Mouse (Mus musculus) c-Kit-positive CD71-positive TER-119-positive erythroid progenitor cells, embryonic 14.5 days (primary cell): ENCODE data around the gene Brd1.

Source experiments
- DNase-seq: peaks from one replicate; pipeline ENCODE4 v3.0.0-alpha.2; 2013; ENCODE audit warnings: low spot score

The Brd1 gene

DNA sequence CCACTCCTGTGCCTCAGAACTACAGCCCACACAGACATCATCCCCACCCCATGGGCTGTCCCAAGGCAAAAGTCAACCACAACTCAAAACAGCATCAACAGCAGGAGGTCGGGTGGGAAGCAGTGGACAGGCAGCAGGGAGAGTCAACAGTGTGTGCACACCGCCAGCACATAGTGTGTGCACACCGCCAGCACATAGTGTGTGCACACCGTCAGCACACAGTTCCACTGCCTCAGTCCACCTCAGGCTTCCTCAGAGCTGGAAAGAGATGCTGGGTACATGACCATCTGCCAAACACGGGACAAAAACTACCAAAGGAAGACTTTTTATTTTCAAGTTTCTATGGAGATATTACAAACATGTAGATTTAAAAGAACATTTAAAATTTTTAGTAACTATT is 47.3 kb downstream of the Brd1 start:
- DNase-seq, result no peak

GRCm38 (mm10) chr15:88684039-88684438 is 50.0 kb downstream of the Brd1 start:
- no peak for DNase-seq

- no peak for DNase-seq
Observed at GRCm38 (mm10) chr15:88680931-88681330, 53.1 kb downstream of the Brd1 start.

DNA sequence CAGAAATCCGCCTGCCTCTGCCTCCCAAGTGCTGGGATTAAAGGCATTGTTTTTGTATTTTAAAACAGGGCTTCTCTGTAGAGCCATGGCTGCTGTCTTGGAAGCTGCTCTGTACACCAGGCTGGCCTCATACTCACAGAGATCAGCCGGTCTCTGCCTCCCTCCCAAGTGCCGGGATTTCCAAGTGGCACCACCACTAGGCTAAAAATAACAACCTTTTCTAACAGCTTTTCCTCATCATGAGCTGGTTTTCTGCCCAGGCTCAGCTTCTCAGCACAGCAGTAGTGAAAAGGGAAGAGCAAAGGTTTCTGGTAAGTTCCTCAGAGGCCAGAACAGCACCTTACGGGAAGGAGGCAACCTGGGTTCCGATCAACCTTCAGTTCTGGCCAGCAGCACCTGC is 56.5 kb downstream of the Brd1 start:
- no peak for DNase-seq

DNA sequence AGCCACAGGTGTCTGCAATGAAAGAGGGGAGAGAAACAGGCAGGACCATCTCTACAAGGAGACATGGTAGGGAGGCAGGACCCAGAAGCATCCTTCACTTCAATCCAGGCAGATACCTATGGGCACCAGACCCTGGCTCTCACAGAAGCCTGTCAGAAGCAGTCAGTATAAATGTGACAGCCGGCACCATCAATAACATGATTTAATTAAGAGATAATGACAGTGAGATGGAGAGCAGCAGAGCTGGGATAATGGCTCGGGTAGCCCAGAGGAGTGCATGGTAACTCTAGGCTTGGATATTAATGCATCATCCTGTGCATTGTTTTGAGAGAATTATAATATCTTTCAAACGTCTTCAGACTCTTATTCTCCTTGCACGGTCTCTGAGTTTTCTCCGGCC is 58.0 kb downstream of the Brd1 start:
- no peak for DNase-seq

DNA sequence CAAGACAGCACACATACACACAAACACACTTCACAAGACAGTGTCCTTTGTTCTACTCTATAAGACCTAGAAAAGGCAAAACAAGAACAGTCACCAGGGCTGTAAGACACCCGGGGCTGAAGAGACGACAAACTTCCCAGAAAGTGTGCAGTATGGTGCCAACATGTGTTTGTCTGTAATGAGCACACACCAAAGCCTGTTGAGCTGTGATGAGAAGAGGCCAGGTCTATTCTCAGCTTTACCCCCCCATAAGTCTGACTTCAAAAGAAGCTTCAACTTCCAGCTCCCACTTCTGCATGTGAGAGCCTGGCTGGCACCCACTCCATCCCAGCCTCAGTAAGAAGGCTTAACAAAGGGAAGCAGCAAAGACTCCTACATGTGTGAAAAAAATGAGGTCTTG is 65.3 kb downstream of the Brd1 start:
- DNase-seq, result no peak

DNA sequence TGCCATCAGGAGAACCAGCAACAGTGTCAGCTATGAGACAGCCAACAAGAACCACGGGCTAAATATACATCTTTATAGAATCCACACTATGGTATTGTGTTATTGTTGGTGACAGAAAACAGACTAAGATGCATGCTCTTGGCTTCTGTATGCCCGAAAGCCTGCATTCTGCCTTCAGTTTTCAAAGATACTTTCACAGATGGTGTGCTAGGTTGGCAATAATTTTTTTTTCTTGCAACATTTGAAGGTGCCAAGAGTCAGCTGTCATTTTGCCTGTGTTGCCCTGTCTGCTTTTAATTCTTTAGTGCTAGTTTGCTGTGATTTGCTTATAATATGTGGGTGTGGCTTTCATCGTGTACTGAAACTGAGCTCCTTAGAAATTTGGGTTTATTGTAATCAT is 66.4 kb downstream of the Brd1 start:
- no peak for DNase-seq

DNA sequence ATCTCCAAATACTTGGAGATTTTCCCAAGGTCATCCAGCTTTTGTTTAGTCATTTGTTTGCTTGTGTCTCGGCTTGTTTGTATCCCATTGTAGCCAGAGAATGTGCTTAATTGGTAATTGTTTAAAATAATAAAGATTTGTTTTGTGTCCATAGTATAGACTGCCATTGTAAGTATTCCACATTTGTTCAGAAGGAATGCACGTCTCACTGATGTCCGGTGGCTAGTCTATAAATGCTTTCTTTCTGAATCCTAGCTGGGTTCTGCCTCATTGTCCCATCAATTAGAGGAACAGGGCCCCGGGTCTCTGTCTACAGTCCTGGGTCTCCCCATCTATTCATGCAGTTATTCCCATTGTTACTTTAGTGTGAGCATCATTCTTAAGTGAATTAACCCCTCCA is 68.2 kb downstream of the Brd1 start:
- DNase-seq, result no peak

- no peak for DNase-seq
Observed at GRCm38 (mm10) chr15:88663041-88663440, 71.0 kb downstream of the Brd1 start.

DNA sequence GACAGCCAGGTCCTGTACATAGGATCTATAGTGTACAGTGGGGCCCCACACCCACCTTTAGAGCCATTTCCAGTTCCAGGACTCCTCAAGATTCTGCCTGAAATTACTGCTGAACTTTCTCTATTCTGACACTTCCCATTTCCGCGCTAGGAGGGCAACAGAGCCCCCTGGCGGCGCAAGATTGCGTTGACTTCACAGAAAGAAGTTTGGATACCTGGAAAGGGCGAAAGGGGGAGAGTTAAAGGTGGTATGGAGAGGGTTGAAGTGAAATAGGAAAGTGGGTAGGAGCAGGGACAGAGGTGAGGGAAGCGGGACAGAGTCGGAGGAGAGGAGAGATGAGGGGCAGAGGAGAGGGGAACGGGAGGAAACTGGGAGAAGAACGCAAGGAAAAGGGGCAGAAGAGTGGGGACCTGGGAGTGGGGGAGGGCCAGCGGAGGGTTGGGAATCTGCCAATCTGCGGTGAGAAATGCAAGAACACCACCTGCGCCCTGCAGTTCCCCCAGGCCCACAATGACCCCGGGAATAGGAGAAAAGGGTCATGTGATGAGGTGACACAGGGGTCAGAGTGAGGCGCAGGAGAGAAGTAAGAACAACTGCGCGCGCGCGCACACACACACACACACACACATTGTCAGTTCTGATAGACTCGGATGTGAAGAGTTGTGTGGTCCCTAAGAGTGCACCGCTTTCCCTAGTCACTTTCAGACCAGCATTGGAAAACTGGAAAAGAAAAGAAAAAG is 71.8 kb downstream of the Brd1 start:
- peak; percentile 18 for DNase-seq

GRCm38 (mm10) chr15:88661654-88662053 is 72.4 kb downstream of the Brd1 start:
- no peak for DNase-seq

DNA sequence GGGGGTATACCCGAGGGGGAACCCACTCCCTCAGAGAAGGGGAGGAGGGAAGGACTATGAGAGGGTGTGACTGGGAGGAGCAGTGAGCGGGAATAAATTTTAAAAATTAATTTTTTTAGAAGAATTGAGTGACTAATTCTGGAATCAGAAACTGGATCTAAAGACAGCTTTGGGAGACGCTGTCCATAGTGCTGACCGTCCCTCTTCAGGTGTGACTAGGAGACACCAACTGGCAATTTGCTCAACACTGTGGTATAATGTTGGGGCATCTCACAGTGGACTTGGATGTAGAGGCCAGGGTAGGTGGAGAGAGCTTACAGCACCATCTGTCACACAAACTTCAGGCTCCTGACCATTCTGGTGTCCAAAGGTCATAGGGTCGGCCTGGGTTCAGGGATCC is 82.0 kb downstream of the Brd1 start:
- no peak for DNase-seq

DNA sequence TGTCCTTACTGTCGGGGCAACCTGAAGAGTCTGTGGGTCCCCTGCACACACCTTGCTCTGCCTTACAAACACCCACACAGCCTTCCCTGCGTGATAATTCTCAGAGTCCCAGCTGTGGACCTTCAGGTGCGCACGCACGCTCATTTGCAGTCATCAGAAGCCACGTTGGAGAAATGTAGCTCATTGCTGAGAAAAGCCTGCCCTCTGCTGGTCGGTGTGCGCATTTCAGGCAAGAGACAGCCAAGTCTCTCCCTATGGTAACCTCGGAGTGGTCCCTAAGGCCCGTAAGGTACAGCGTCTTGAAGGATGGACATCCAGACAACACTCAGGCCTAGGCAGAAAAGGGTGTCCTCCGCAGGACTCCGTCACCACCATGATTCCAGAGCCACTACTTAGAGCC is 83.0 kb downstream of the Brd1 start:
- peak; percentile 29 for DNase-seq
